Comparison of ENCODE assay signal across 15 mouse cellular contexts in genomic region chr17:5287210-5287591, GRCm38 (mm10).
DNase-seq lines count a peak whose midpoint lies in the region; ATAC-seq and TF ChIP-seq lines count a peak whose summit lies in the region.
"Had no signal": no experiment of that assay in that cellular context is flagged by ENCODE, and none has a peak within 500 bp of the region (broad histone marks: within the 10 kb centered on the region; RNA-seq: fewer than 3 reads in every experiment).

No protein-coding gene starts in this region.

- no peak for ATAC-seq in cerebellum, adult (ENCODE audit: insufficient number of reproducible peaks, low FRiP score, low TSS enrichment)
- ATAC-seq in forebrain, embryonic 13.5 days = no peak
- ATAC-seq in limb, embryonic 13.5 days (ENCODE audit: low FRiP score, low read depth) = no peak
- ATAC-seq: Patski had no signal

- no peaks in the 10 kb centered on the region for H3K9me3 ChIP-seq in forebrain, embryonic 13.5 days (replicated peaks)
- no peaks in the 10 kb centered on the region for H3K9me3 ChIP-seq in limb, embryonic 13.5 days
- H3K9me3 ChIP-seq: embryonic facial prominence, embryonic 13.5 days; limb, embryonic 12.5 days had no signal

- TF ChIP-seq CTCF in left cerebral cortex, adult 2 months (IDR thresholded peaks at IDR 0.05) = no peak

- WGBS in forebrain, embryonic 13.5 days = 70% methylated on average over 4 of the region's 4 CpGs
- WGBS in limb, embryonic 13.5 days = 52% methylated on average over 4 of the region's 4 CpGs

- intact Hi-C loops in left cerebral cortex, adult 2 months (cut with DNase I) = no loop called here

- peaks cover 14% of the 10 kb centered on the region for H3K36me3 ChIP-seq in forebrain, embryonic 13.5 days (ENCODE audit: poor library complexity, severe bottlenecking)
- peaks cover 27% of the 10 kb centered on the region for H3K36me3 ChIP-seq in limb, embryonic 13.5 days

- H3K27me3 ChIP-seq in forebrain, embryonic 13.5 days = no peaks in the 10 kb centered on the region
- H3K27me3 ChIP-seq in limb, embryonic 13.5 days = no peaks in the 10 kb centered on the region
- H3K27me3 ChIP-seq: embryonic facial prominence, embryonic 13.5 days; limb, embryonic 12.5 days; Patski had no signal

- peak; percentile 25 to 37 for DNase-seq in cerebellum, postnatal 10 days
- no peak for DNase-seq in left cerebral cortex, adult 2 months (ENCODE audit: extremely low spot score in 1 of 2, low spot score in 2 of 2)
- no peak for DNase-seq in left cerebral cortex, adult 9 months (ENCODE audit: low spot score in 2 of 2)
- DNase-seq in frontal cortex, postnatal 25 days (ENCODE audit: low spot score in 2 of 2) = no peak
- DNase-seq in right cerebral cortex, postnatal 25 days = no peak
- DNase-seq: heart, adult 2 months; heart, postnatal 36 days; kidney, adult 9 months; lung, adult 2 months had no signal

- H3K9ac ChIP-seq in forebrain, embryonic 13.5 days = no peak overlapping the region
- peak overlapping the region; percentile 13; the same call in 1 of the 2 replicates for H3K9ac ChIP-seq in limb, embryonic 13.5 days
- H3K9ac ChIP-seq: embryonic facial prominence, embryonic 13.5 days; limb, embryonic 12.5 days had no signal

- peak overlapping the region; percentile 56 for H3K27ac ChIP-seq in left cerebral cortex, adult 2 months
- H3K27ac ChIP-seq in forebrain, embryonic 13.5 days = peak overlapping the region; percentile 85
- H3K27ac ChIP-seq in limb, embryonic 13.5 days = no peak overlapping the region
- H3K27ac ChIP-seq: heart, adult 2 months; limb, embryonic 12.5 days had no signal

- H3K4me2 ChIP-seq in forebrain, embryonic 13.5 days = 0 out of 2 replicates have a peak overlapping the region, but pooled peaks have one; percentile 6
- H3K4me2 ChIP-seq in limb, embryonic 13.5 days (replicated peaks) = no peak overlapping the region
- H3K4me2 ChIP-seq: embryonic facial prominence, embryonic 13.5 days; limb, embryonic 12.5 days had no signal

- no peak overlapping the region for H3K4me3 ChIP-seq in left cerebral cortex, adult 2 months
- no peak overlapping the region for H3K4me3 ChIP-seq in forebrain, embryonic 13.5 days
- no peak overlapping the region for H3K4me3 ChIP-seq in limb, embryonic 13.5 days
- H3K4me3 ChIP-seq: embryonic facial prominence, embryonic 13.5 days; heart, adult 2 months; limb, embryonic 12.5 days had no signal

- peaks cover 50% of the 10 kb centered on the region for H3K4me1 ChIP-seq in forebrain, embryonic 13.5 days
- peaks cover 32% of the 10 kb centered on the region for H3K4me1 ChIP-seq in limb, embryonic 13.5 days

Comparison
In these comparisons a context has a peak if more than half of its experiments do, and no peak if none do; other contexts are left out.
1. DNase-seq: peak in cerebellum, postnatal 10 days (2 of 2); none in left cerebral cortex, adult 2 months (0 of 2), left cerebral cortex, adult 9 months (0 of 2), frontal cortex, postnatal 25 days (0 of 2) and right cerebral cortex, postnatal 25 days (single experiment).